Mouse (Mus musculus): ENCODE measurements at regions not wholly inside any gene's neighbourhood (a gene's known extent, or its start where the extent isn't known, plus 50 kb on each side); places are given as distances from the start of the nearest gene placed in this dataset.
A peak's percentile ranks its signal among the peaks of the same experiment; 100 is the strongest.

DNA sequence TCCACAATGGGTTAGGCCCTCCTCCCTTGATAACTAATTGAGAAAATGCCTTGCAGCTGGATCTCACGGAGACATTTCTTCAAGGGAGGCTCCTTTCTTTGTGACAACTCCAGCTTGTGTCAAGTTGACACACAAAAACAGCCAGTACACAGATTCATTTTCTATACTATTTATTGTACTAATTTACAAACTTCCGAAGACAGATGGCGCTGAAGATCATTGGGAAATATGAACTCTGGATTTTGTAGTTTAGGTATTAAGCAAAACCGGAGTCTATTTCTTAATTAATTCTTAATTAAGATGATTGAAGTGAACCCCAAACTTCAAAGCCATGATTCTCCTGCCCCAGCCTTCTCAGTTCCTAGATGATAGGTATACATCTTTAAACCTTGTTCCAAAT, 977.2 kb downstream of the Stpg2 start:
- peak; percentile 2 for DNase-seq (ENCODE audit: low spot score)
- Histone ChIP-seq H3K9me3 (replicated peaks; ENCODE audit: low read length) (no peaks in the 10 kb centered on the region), H3K4me2 (ENCODE audit: low read length) (no peak overlapping the region), H3K27me3 (ENCODE audit: insufficient read depth, low read length) (no peaks in the 10 kb centered on the region), H3K9ac (ENCODE audit: low read depth, low read length) (no peak overlapping the region), H3K4me1 (replicated peaks; ENCODE audit: insufficient read depth, low read length) (no peaks in the 10 kb centered on the region), H3K36me3 (ENCODE audit: insufficient read depth, low read length) (no peaks in the 10 kb centered on the region), H3K4me3 (replicated peaks; ENCODE audit: low read depth, low read length) (no peak overlapping the region), H3K27ac (no peak overlapping the region)
- WGBS, result 82% methylated on average over 4 of the region's 4 CpGs
- no peak for ATAC-seq (replicated peaks; ENCODE audit: low FRiP score, low read depth)
- peak; percentile 59 for TF ChIP-seq CTCF (IDR thresholded peaks at IDR 0.05; ENCODE audit: low read depth)

DNA sequence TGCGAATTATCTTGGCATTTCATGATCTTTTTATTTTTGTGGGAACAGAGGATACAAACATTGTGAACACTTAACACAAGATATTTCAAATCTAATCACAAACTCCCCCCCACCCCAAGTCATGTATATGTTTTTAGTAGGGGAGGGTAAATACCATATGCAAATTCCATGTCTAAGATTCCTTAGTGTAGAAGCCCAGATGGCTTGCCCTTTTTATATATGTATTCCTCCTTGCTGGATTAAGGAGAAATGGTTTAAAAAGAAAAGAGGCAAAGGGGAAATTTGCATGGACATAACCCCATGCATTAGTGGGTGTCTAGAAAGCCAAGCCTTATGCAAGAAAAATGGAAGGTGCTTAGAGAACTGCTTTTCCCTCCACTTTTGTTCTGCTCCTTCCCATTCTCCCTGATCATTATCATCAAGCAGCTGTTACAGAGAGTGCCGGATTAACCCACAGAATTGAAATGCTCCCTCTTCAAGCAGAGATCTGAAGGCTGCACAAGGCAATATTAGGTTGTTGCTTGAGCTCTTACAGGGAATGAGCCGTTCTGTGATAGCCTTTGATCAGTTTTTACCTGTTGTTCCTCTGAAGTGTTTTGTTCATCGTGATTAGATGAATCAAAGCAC, 979.5 kb downstream of the Stpg2 start:
- H3K4me3 ChIP-seq (replicated peaks; ENCODE audit: low read depth, low read length), result no peak overlapping the region
- WGBS, result 43% methylated on average over 4 of the region's 4 CpGs
- no peak for TF ChIP-seq CTCF (IDR thresholded peaks at IDR 0.05; ENCODE audit: low read depth)
- ATAC-seq (replicated peaks; ENCODE audit: low FRiP score, low read depth) (no peak), DNase-seq (ENCODE audit: low spot score) (no peak)
- no peak overlapping the region for H3K4me2 ChIP-seq (ENCODE audit: low read length)
- no peaks in the 10 kb centered on the region for H3K4me1 ChIP-seq (replicated peaks; ENCODE audit: insufficient read depth, low read length)
- no peak overlapping the region for H3K27ac ChIP-seq
- H3K9ac ChIP-seq (ENCODE audit: low read depth, low read length), result no peak overlapping the region
- H3K9me3 ChIP-seq (replicated peaks; ENCODE audit: low read length), result no peaks in the 10 kb centered on the region
- no peaks in the 10 kb centered on the region for H3K27me3 ChIP-seq (ENCODE audit: insufficient read depth, low read length)
- H3K36me3 ChIP-seq (ENCODE audit: insufficient read depth, low read length), result no peaks in the 10 kb centered on the region

DNA sequence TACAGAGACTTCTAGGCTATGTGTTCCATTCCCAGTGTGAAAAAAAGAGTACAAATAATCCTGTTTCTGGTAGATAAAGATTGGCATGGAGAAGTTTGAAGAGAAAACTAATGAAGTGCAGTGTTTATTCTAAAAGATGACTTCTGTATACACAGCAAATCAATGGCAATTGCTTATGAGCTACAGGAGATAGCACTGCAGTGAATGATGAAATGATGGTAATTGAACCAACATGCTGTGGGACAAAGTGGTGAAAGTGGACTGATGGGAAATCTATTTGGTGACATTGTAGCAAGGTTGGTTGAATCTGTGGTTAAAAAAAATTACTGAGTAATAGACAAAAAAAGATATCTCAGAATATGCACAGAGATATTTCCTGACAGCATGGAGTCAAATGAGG, 1000.4 kb downstream of the Stpg2 start:
- no peak for TF ChIP-seq CTCF (IDR thresholded peaks at IDR 0.05; ENCODE audit: low read depth)
- no peaks in the 10 kb centered on the region for H3K36me3 ChIP-seq (ENCODE audit: insufficient read depth, low read length)
- no peaks in the 10 kb centered on the region for H3K9me3 ChIP-seq (replicated peaks; ENCODE audit: low read length)
- H3K27ac ChIP-seq, result no peak overlapping the region
- H3K9ac ChIP-seq (ENCODE audit: low read depth, low read length), result no peak overlapping the region
- DNase-seq (ENCODE audit: low spot score) (no peak), ATAC-seq (replicated peaks; ENCODE audit: low FRiP score, low read depth) (no peak)
- H3K4me2 ChIP-seq (ENCODE audit: low read length), result no peak overlapping the region
- no peaks in the 10 kb centered on the region for H3K27me3 ChIP-seq (ENCODE audit: insufficient read depth, low read length)
- no peaks in the 10 kb centered on the region for H3K4me1 ChIP-seq (replicated peaks; ENCODE audit: insufficient read depth, low read length)
- H3K4me3 ChIP-seq (replicated peaks; ENCODE audit: low read depth, low read length), result no peak overlapping the region

DNA sequence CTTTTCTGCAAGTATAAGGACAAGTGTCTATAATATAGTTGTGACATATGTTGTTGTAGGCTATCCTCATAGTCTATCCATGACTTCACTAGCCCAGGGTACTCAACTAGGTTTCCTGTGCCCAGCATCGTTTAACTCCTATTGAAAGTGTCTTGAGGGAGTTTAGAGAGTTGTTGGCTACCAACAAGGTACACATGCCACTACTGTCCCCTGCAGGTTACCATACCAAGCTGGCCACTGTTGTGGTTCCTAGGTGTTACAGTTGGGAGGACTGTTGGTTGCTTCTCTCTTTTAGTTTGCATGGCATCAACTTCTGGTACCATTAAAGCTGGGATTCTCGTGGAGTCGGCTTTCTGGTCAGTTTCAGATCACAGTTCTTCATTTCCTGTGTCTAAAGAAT, 990.7 kb downstream of the Pdha2 start:
- Histone ChIP-seq H3K27ac (no peak overlapping the region), H3K9ac (ENCODE audit: low read depth, low read length) (no peak overlapping the region), H3K27me3 (ENCODE audit: insufficient read depth, low read length) (no peaks in the 10 kb centered on the region), H3K36me3 (ENCODE audit: insufficient read depth, low read length) (no peaks in the 10 kb centered on the region), H3K4me3 (replicated peaks; ENCODE audit: low read depth, low read length) (no peak overlapping the region), H3K4me2 (ENCODE audit: low read length) (no peak overlapping the region), H3K9me3 (replicated peaks; ENCODE audit: low read length) (no peaks in the 10 kb centered on the region), H3K4me1 (replicated peaks; ENCODE audit: insufficient read depth, low read length) (no peaks in the 10 kb centered on the region)
- DNase-seq (ENCODE audit: low spot score) (no peak), ATAC-seq (replicated peaks; ENCODE audit: low FRiP score, low read depth) (no peak)
- TF ChIP-seq CTCF (IDR thresholded peaks at IDR 0.05; ENCODE audit: low read depth), result no peak
- WGBS, result 79% methylated on average over 3 of the region's 3 CpGs

DNA sequence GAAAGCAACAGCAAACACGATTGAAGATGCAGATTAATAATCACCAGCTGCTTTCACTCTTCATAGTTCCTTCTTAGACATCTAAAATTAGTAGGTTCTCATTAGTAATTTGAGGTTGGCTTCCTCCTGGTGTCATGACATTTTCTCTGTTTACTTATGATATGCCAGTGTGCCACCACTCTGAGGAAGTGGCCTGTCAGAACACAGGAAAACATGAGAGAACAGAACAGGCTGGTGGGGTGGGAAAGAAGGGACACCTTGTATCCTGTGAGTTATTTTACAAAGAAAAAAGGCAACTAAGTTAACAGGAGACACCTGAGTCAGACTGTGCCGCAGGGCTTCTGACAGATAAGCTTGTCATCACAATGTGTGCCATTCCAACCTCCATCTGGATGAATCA, 981.4 kb downstream of the Pdha2 start:
- TF ChIP-seq CTCF (IDR thresholded peaks at IDR 0.05; ENCODE audit: low read depth), result no peak
- Histone ChIP-seq H3K4me2 (ENCODE audit: low read length) (no peak overlapping the region), H3K27me3 (ENCODE audit: insufficient read depth, low read length) (no peaks in the 10 kb centered on the region), H3K36me3 (ENCODE audit: insufficient read depth, low read length) (no peaks in the 10 kb centered on the region), H3K4me3 (replicated peaks; ENCODE audit: low read depth, low read length) (no peak overlapping the region), H3K4me1 (replicated peaks; ENCODE audit: insufficient read depth, low read length) (no peaks in the 10 kb centered on the region), H3K9me3 (replicated peaks; ENCODE audit: low read length) (no peaks in the 10 kb centered on the region), H3K9ac (ENCODE audit: low read depth, low read length) (no peak overlapping the region), H3K27ac (no peak overlapping the region)
- 63% methylated on average over 2 of the region's 2 CpGs for WGBS
- no peak for DNase-seq (ENCODE audit: low spot score)
- no peak for ATAC-seq (replicated peaks; ENCODE audit: low FRiP score, low read depth)

DNA sequence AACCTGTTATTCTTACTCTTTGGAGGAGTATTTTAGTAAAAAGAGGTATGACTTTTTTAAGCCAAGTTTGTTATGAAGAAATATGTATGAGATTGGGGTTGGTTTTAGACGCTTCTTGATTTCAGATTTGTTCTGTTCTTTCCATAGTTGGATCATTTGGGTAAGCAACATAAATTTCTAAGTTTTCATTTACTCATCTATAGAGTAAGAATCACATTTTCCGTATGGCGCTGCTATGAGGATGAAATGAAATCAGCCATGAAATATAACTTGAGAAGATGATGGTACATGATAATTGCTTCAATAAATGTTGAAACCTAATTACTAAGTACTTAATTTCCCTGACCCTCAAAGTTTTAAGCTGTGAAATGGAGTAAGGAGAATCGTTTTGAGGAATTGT, 979.0 kb downstream of the Pdha2 start:
- no peak overlapping the region for H3K4me2 ChIP-seq (ENCODE audit: low read length)
- no peak for DNase-seq (ENCODE audit: low spot score)
- no peak overlapping the region for H3K9ac ChIP-seq (ENCODE audit: low read depth, low read length)
- 79% methylated on average over 4 of the region's 4 CpGs for WGBS
- H3K9me3 ChIP-seq (replicated peaks; ENCODE audit: low read length), result no peaks in the 10 kb centered on the region
- no peak overlapping the region for H3K27ac ChIP-seq
- no peak for ATAC-seq (replicated peaks; ENCODE audit: low FRiP score, low read depth)
- H3K27me3 ChIP-seq (ENCODE audit: insufficient read depth, low read length), result no peaks in the 10 kb centered on the region
- no peak for TF ChIP-seq CTCF (IDR thresholded peaks at IDR 0.05; ENCODE audit: low read depth)
- no peak overlapping the region for H3K4me3 ChIP-seq (replicated peaks; ENCODE audit: low read depth, low read length)
- H3K36me3 ChIP-seq (ENCODE audit: insufficient read depth, low read length), result no peaks in the 10 kb centered on the region
- H3K4me1 ChIP-seq (replicated peaks; ENCODE audit: insufficient read depth, low read length), result no peaks in the 10 kb centered on the region

DNA sequence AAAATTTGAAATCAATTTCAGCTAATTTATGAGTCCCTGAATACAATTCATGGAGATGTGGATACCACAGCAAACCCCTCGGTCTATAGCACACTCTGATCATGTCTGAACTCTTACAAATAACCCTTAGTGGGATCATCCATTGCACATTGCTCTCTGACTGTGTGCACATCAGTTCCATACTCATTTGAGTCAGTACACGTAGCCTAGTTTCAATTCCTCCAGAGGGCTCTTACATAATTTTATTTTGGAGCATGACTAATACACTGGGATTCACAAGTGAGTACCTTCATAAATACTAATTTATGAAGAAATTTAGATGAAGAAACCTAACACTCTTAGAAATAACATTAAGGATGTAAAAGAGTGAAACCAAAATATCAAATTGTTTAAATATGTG, 978.3 kb downstream of the Pdha2 start:
- H3K36me3 ChIP-seq (ENCODE audit: insufficient read depth, low read length), result no peaks in the 10 kb centered on the region
- no peak overlapping the region for H3K27ac ChIP-seq
- DNase-seq (ENCODE audit: low spot score) (no peak), ATAC-seq (replicated peaks; ENCODE audit: low FRiP score, low read depth) (no peak)
- no peaks in the 10 kb centered on the region for H3K4me1 ChIP-seq (replicated peaks; ENCODE audit: insufficient read depth, low read length)
- no peaks in the 10 kb centered on the region for H3K9me3 ChIP-seq (replicated peaks; ENCODE audit: low read length)
- WGBS, result 75% methylated on average over 2 of the region's 2 CpGs
- H3K27me3 ChIP-seq (ENCODE audit: insufficient read depth, low read length), result no peaks in the 10 kb centered on the region
- H3K9ac ChIP-seq (ENCODE audit: low read depth, low read length), result no peak overlapping the region
- H3K4me3 ChIP-seq (replicated peaks; ENCODE audit: low read depth, low read length), result no peak overlapping the region
- TF ChIP-seq CTCF (IDR thresholded peaks at IDR 0.05; ENCODE audit: low read depth), result no peak
- no peak overlapping the region for H3K4me2 ChIP-seq (ENCODE audit: low read length)

Data from kidney, postnatal 0 days (tissue).